Mouse (Mus musculus) monocyte, adult 59 days (primary cell): ENCODE data around the gene Hvcn1. TPM values are rescaled to one million over a fixed set of nuclear protein-coding genes. Genes with fewer than 3 reads are reported as not detected.

ENCODE experiments used
- total RNA-seq, 2 experiments: library from RNA; stranded (reverse); gene quantifications; one replicate each; pipeline ENCODE4 v1.2.4; 2023

Hvcn1 gene
- 10 to 100 TPM; 24.6 to 26.4 TPM for total RNA-seq

DNA sequence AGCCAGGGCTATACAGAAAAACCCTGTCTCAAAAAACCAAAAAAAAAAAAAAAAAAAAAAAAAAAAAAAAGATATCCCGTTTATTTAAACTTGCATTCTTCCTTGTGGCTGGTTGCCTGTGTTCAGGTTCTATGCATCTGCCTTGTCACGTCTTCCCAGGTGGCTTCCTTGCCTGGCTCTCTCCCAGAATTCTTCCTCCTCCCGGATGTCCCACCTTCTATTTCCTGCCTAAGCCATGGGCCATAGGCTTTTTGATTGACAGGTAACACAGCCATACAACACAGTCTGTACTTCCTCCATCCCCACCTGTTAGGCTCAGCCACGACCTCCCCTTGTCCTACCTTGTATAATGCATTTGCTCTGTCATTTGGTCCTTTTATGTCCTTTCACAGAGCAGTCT is at the start of gene Hvcn1:
Gene Hvcn1, plus strand, starts transcription at position 330 of the 400 bp plus-strand sequence.

GRCm38 (mm10) chr5:122157827-122158381 is 48.7 kb upstream of the Hvcn1 start, which contains the start of gene Ppp1cc:
Ppp1cc (plus strand) TSS chr5:122158278.

DNA sequence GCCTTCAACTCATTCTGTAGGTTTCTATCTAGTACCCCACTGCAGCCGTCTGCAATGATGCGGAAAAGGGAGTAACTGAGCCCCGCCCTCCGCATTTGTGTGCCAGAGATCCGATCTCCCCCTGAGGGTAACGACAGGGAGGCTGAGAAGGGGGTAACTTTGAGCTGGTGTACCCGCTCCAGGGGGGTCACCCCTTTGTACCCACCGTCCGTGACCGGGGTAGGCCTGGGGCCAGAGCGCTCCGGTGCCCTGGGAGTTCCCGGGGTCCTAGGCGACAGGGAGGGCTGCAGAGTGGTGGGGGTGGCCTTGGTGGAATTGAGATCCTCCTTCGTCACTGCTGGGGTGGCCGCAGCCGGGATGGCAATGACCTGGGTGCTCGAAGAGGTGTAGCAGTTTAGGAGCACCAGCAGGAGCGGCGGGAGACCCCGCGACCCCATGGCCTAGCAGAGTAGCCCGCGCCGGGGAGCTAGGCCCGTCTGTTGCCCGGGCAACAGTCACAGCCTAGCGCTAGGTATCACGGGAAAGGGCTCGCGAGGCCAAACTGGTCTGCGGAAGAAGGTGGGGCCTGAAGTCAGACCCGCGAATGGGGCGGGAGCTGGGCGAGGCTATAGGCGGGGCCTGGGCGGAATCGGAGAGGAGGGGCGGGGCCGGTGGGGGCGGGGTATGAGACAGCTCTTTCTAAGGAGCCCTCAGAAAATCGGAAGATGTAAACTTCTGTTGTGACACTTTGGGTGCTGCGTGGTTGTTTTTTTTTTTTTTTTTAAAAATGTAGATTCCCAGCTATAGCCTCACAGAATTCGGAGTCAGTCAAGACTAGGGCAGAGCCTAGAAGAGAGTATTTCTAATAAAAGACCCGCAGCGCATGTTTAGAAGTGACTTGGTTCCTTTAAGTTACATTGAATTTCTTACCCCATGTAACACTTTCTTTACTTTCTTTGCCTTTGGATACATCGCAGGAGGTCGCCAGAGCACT is 57.6 kb downstream of the Hvcn1 start, which contains the start of gene Tctn1:
Gene Tctn1, minus strand, starts transcription at position 528 of the 973 bp plus-strand sequence.

GRCm38 (mm10) chr5:122284183-122285028 is 77.8 kb downstream of the Hvcn1 start, which contains the start of gene Pptc7:
Pptc7 (plus strand) TSS chr5:122284365.

Other genes starting within 250 kb of the Hvcn1 start
- gene Cux2, start 156.7 kb upstream of the Hvcn1 start, total RNA-seq: not detected
- gene Myl2, start 105.9 kb upstream of the Hvcn1 start, total RNA-seq: not detected
- under 1 TPM in 1 of 2 experiments, not detected in 1; 0.43 TPM for gene Ccdc63, start 66.0 kb upstream of the Hvcn1 start, total RNA-seq
- 100 to 1,000 TPM; 119 to 122 TPM for gene Ppp1cc, start 48.5 kb upstream of the Hvcn1 start, total RNA-seq
- gene Tctn1, start 57.7 kb downstream of the Hvcn1 start, total RNA-seq: 1 to 10 TPM; 4.6 to 5.1 TPM
- gene Pptc7, start 77.6 kb downstream of the Hvcn1 start, total RNA-seq: 10 to 100 TPM; 23.0 to 24.8 TPM
- gene Rad9b, start 147.4 kb downstream of the Hvcn1 start, total RNA-seq: 1 to 10 TPM; 1.0 to 1.6 TPM
- 10 to 100 TPM; 75.8 to 77.1 TPM for gene Vps29, start 147.6 kb downstream of the Hvcn1 start, total RNA-seq
- 10 to 100 TPM; 21.4 to 23.2 TPM for gene Gpn3, start 165.1 kb downstream of the Hvcn1 start, total RNA-seq
- 1 to 10 TPM; 3.7 to 4.6 TPM for gene Fam216a, start 165.6 kb downstream of the Hvcn1 start, total RNA-seq
- gene Arpc3, start 185.1 kb downstream of the Hvcn1 start, total RNA-seq: 100 to 1,000 TPM; 641 to 699 TPM
- gene Anapc7, start 214.9 kb downstream of the Hvcn1 start, total RNA-seq: 10 to 100 TPM; 21.3 to 24.6 TPM